Mouse (Mus musculus) cortical plate, adult 2 months (tissue): Measurements from ENCODE around the gene Pfkfb2. TPM values are rescaled to one million over a fixed set of nuclear protein-coding genes. Genes with fewer than 3 reads are reported as not detected.

Experiments
- H3K27ac ChIP-seq: fragments of 200-500 bp; 2 replicates; pipeline ENCODE4 v1.5.1; 2012; ENCODE audit warnings: low read length, control low read depth, inconsistent platforms; ENCODE audit not compliant: insufficient read depth
- H3K4me1 ChIP-seq: fragments of 200-500 bp; 2 replicates; pipeline ENCODE4 v1.6.1; 2011; ENCODE audit warnings: low read length; ENCODE audit not compliant: control insufficient read depth, insufficient read depth
- H3K4me3 ChIP-seq: fragments of 200-500 bp; 2 replicates; pipeline ENCODE4 v1.5.1; 2011; ENCODE audit warnings: mild to moderate bottlenecking, low read length, control low read depth; ENCODE audit not compliant: insufficient read depth
- CTCF ChIP-seq: fragments of 200-500 bp; IDR thresholded peaks from 2 replicates; pipeline ENCODE4 v1.5.1; 2011; ENCODE audit warnings: mild to moderate bottlenecking, control low read depth, low read length; ENCODE audit not compliant: insufficient read depth; ENCODE audit errors: extremely low read depth
- POLR2A ChIP-seq: fragments of 200-500 bp; IDR thresholded peaks from 2 replicates; pipeline ENCODE4 v1.6.1; 2011; ENCODE audit warnings: mild to moderate bottlenecking, low read length, control low read depth; ENCODE audit not compliant: insufficient read depth; ENCODE audit errors: extremely low read depth
- polyA plus RNA-seq: library from polyadenylated mRNA; depleted of rRNA; stranded (reverse); fragments of >200 nt; gene quantifications from 2 replicates; pipeline ENCODE4 v1.2.3, GENCODE M21; 2012; rRNA removed

The Pfkfb2 gene
- polyA plus RNA-seq, 1 experiment: 39.7 TPM

- Histone ChIP-seq H3K4me1 (no peaks in the 10 kb centered on the region), H3K27ac (no peak overlapping the region), H3K4me3 (no peak overlapping the region)
- TF ChIP-seq POLR2A (no peak), CTCF (no peak)
These were observed 85.0 kb downstream of the Pfkfb2 start for GRCm38 (mm10) chr1:130644103-130644502.

GRCm38 (mm10) chr1:130640967-130641366 lies 88.1 kb downstream of the Pfkfb2 start:
- TF ChIP-seq POLR2A: no peak
- no peak for TF ChIP-seq CTCF
- H3K27ac ChIP-seq: no peak overlapping the region
- H3K4me1 ChIP-seq: no peaks in the 10 kb centered on the region
- no peak overlapping the region for H3K4me3 ChIP-seq

Other genes with a start within 250 kb of the Pfkfb2 start
- not detected in 2 replicates for gene Zp3r, start 99.6 kb downstream of the Pfkfb2 start, polyA plus RNA-seq
- gene C4bp, start 67.6 kb downstream of the Pfkfb2 start, polyA plus RNA-seq: 0.06 TPM in 1 of 2 replicates, not detected in the other
- gene Gm29427, start 13.5 kb downstream of the Pfkfb2 start, polyA plus RNA-seq: 0.10 and 0.17 TPM in 2 replicates
- 6.6 and 7.6 TPM in 2 replicates for gene Yod1, start 11.9 kb downstream of the Pfkfb2 start, polyA plus RNA-seq
- 1.8 and 2.4 TPM in 2 replicates for gene AA986860, start 2.7 kb upstream of the Pfkfb2 start, polyA plus RNA-seq
- not detected in 2 replicates for gene Fcamr, start 71.6 kb upstream of the Pfkfb2 start, polyA plus RNA-seq
- 0.08 TPM in 1 of 2 replicates, not detected in the other for gene Pigr, start 97.4 kb upstream of the Pfkfb2 start, polyA plus RNA-seq
- gene Fcmr, start 136.4 kb upstream of the Pfkfb2 start, polyA plus RNA-seq: 0.47 and 0.52 TPM in 2 replicates
- gene Il24, start 158.2 kb upstream of the Pfkfb2 start, polyA plus RNA-seq: not detected in 2 replicates
- gene Il20, start 182.2 kb upstream of the Pfkfb2 start, polyA plus RNA-seq: not detected in 2 replicates
- gene Il19, start 210.9 kb upstream of the Pfkfb2 start, polyA plus RNA-seq: not detected in 2 replicates